Comparison of ENCODE assay signal across 10 mouse cellular contexts in genomic region chr9:107254925-107255324, GRCm38 (mm10). TPM values are rescaled to one million over a fixed set of nuclear protein-coding genes. Genes with fewer than 3 reads are reported as not detected.
DNase-seq lines count a peak whose midpoint lies in the region; ATAC-seq lines count a peak whose summit lies in the region.
"Had no signal": no experiment of that assay in that cellular context is flagged by ENCODE, and none has a peak within 500 bp of the region (broad histone marks: within the 10 kb centered on the region; RNA-seq: fewer than 3 reads in every experiment).

No protein-coding gene starts in this region.

- peak overlapping the region; percentile 53 for H3K4me2 ChIP-seq in heart, embryonic 16.5 days (ENCODE audit: low read depth, low read length)

- DNase-seq in cerebellum, adult 9-11 months: peak; percentile 63
- no peak for DNase-seq in cerebellum, adult 11 months
- DNase-seq in heart, postnatal 14 days: no peak
- DNase-seq in brain, adult 2 months (ENCODE audit: low read depth, low spot score): peak; percentile 47
- peak; percentile 63 for DNase-seq in kidney, postnatal 10 days
- no peak for DNase-seq in MN1 (ENCODE audit: low spot score)
- DNase-seq in spleen, postnatal 10 days (ENCODE audit: low spot score in 2 of 2): no peak
- DNase-seq: liver; thymus, postnatal 4 days had no signal

- H3K27ac ChIP-seq in heart, embryonic 16.5 days (ENCODE audit: low read length): peak overlapping the region; percentile 79

- 51% methylated on average over 3 of the region's 3 CpGs for WGBS in heart, embryonic 16.5 days

- H3K9me3 ChIP-seq in heart, embryonic 16.5 days (replicated peaks; ENCODE audit: control insufficient read depth, low read length): no peaks in the 10 kb centered on the region

- H3K4me1 ChIP-seq in heart, embryonic 16.5 days (ENCODE audit: control insufficient read depth, insufficient read depth, low read length): peaks cover 34% of the 10 kb centered on the region

- H3K36me3 ChIP-seq in heart, embryonic 16.5 days (ENCODE audit: control insufficient read depth, insufficient read depth): no peaks in the 10 kb centered on the region

- intact Hi-C loops in heart, postnatal 14 days (cut with DNase I): no loop called here

- H3K27me3 ChIP-seq in heart, embryonic 16.5 days (ENCODE audit: control insufficient read depth, insufficient read depth, low read length): no peaks in the 10 kb centered on the region; the same call in 1 of the 2 replicates

- peak overlapping the region; percentile 27; the same call in 1 of the 2 replicates for H3K4me3 ChIP-seq in heart, embryonic 16.5 days (ENCODE audit: low read length)

- peak; percentile 8; the same call in 1 of the 2 replicates for ATAC-seq in heart, embryonic 16.5 days (replicated peaks; ENCODE audit: extremely low read depth, insufficient read depth, low FRiP score)

- peak overlapping the region; percentile 39; the same call in 1 of the 2 replicates for H3K9ac ChIP-seq in heart, embryonic 16.5 days (ENCODE audit: low read length)

RNA-seq across cellular contexts. Expression of gene Dock3, which starts 23.2 kb away (rescaled TPM):
- 0.24 and 0.43 TPM in 2 replicates for polyA plus RNA-seq in heart, embryonic 16.5 days (2015; fragmentation: Nextera tagmentation; extraction: Ambion mirVana)
- 1 to 10 TPM in 1 of 2 experiments, under 1 TPM in 1; 0.63 to 1.6 TPM for total RNA-seq in heart, postnatal 14 days (2021)

RNA-seq across cellular contexts. Expression of gene Mapkapk3, which starts 34.8 kb away (rescaled TPM):
- 11.4 and 13.1 TPM in 2 replicates for polyA plus RNA-seq in heart, embryonic 16.5 days (2015; fragmentation: Nextera tagmentation; extraction: Ambion mirVana)
- 10 to 100 TPM; 29.5 to 31.4 TPM for total RNA-seq in heart, postnatal 14 days (2021)

RNA-seq across cellular contexts. Expression of gene Cish, which starts 40.9 kb away (rescaled TPM):
- 43.4 and 44.4 TPM in 2 replicates for polyA plus RNA-seq in heart, embryonic 16.5 days (2015; fragmentation: Nextera tagmentation; extraction: Ambion mirVana)
- 100 to 1,000 TPM; 232 TPM for total RNA-seq in heart, postnatal 14 days (2021)

Comparison
In these comparisons a context has a peak if more than half of its experiments do, and no peak if none do; other contexts are left out.
1. DNase-seq: peak in cerebellum, adult 9-11 months (single experiment), brain, adult 2 months (single experiment) and kidney, postnatal 10 days (single experiment); none in cerebellum, adult 11 months (single experiment), heart, postnatal 14 days (0 of 2), MN1 (single experiment) and spleen, postnatal 10 days (0 of 2).